In genomic region chr11:116434967-116435752, GRCm38 (mm10) we compare ENCODE assay signal across 8 mouse cellular contexts. TPM values are rescaled to one million over a fixed set of nuclear protein-coding genes. Genes with fewer than 3 reads are reported as not detected.
DNase-seq lines count a peak whose midpoint lies in the region; ATAC-seq and TF ChIP-seq lines count a peak whose summit lies in the region.
"Had no signal": no experiment of that assay in that cellular context is flagged by ENCODE, and none has a peak within 500 bp of the region (broad histone marks: within the 10 kb centered on the region; RNA-seq: fewer than 3 reads in every experiment).

No protein-coding gene starts in this region.

- peak overlapping the region; percentile 95 for H3K27ac ChIP-seq in forebrain, embryonic 15.5 days (replicated peaks)
- H3K27ac ChIP-seq in limb, embryonic 10.5 days: peak overlapping the region; percentile 98
- peak overlapping the region; percentile 90 for H3K27ac ChIP-seq in small intestine, adult 2 months (ENCODE audit: insufficient read depth, low read depth, low read length)

- ATAC-seq in forebrain, embryonic 15.5 days (replicated peaks): no peak
- ATAC-seq in monocyte, adult 5-6 weeks (replicated peaks; ENCODE audit: insufficient number of reproducible peaks, low FRiP score, low TSS enrichment, poor library complexity, severe bottlenecking): no peak

- 47% methylated on average over 12 of the region's 12 CpGs for WGBS in forebrain, embryonic 15.5 days
- WGBS in limb, embryonic 10.5 days: 58% methylated on average over 12 of the region's 12 CpGs
- 22% methylated on average over 12 of the region's 12 CpGs for whole genome bisulfite sequencing in small intestine, adult 2 months

- no peaks in the 10 kb centered on the region for H3K9me3 ChIP-seq in forebrain, embryonic 15.5 days
- no peaks in the 10 kb centered on the region for H3K9me3 ChIP-seq in limb, embryonic 10.5 days (replicated peaks)

- peak overlapping the region; percentile 84 for H3K4me2 ChIP-seq in forebrain, embryonic 15.5 days (replicated peaks)

- no peak for TF ChIP-seq POLR2A in small intestine, adult 2 months (IDR thresholded peaks at IDR 0.05; ENCODE audit: low read depth, low read length)

- H3K4me1 ChIP-seq in forebrain, embryonic 15.5 days: peaks cover 42% of the 10 kb centered on the region
- H3K4me1 ChIP-seq in limb, embryonic 10.5 days: peaks cover 45% of the 10 kb centered on the region
- peaks cover 35% of the 10 kb centered on the region for H3K4me1 ChIP-seq in small intestine, adult 2 months (ENCODE audit: control insufficient read depth, insufficient read depth, insufficient read length, low read length)

- peak overlapping the region; percentile 91 for H3K4me3 ChIP-seq in forebrain, embryonic 15.5 days
- H3K4me3 ChIP-seq in limb, embryonic 10.5 days: peak overlapping the region; percentile 99
- H3K4me3 ChIP-seq in small intestine, adult 2 months (ENCODE audit: low read depth, low read length): peak overlapping the region; percentile 90

- H3K36me3 ChIP-seq in forebrain, embryonic 15.5 days: peaks cover 17% of the 10 kb centered on the region; the same call in 1 of the 2 replicates
- peaks cover 45% of the 10 kb centered on the region for H3K36me3 ChIP-seq in limb, embryonic 10.5 days
- peaks cover 27% of the 10 kb centered on the region for H3K36me3 ChIP-seq in small intestine, adult 2 months (ENCODE audit: control insufficient read depth, insufficient read depth, low read length)

- no peaks in the 10 kb centered on the region for H3K27me3 ChIP-seq in forebrain, embryonic 15.5 days
- H3K27me3 ChIP-seq in limb, embryonic 10.5 days (ENCODE audit: low read depth, poor library complexity, severe bottlenecking): no peaks in the 10 kb centered on the region
- H3K27me3 ChIP-seq in small intestine, adult 2 months (ENCODE audit: control insufficient read depth, insufficient read depth, low read length): no peaks in the 10 kb centered on the region

- DNase-seq in thymus, postnatal 0 days (ENCODE audit: low spot score): peak; percentile 50
- DNase-seq in thymus, postnatal 25 days: no peak
- DNase-seq in limb, embryonic 10.5 days (ENCODE audit: low spot score): no peak
- no peak for DNase-seq in layer of hippocampus, postnatal 14 days (ENCODE audit: low spot score in 2 of 2)

- TF ChIP-seq CTCF in small intestine, adult 2 months (IDR thresholded peaks at IDR 0.05; ENCODE audit: extremely low read depth, insufficient read length, insufficient replicate concordance, low read depth, low read length): no peak

- peak overlapping the region; percentile 95 for H3K9ac ChIP-seq in forebrain, embryonic 15.5 days (replicated peaks)

RNA-seq across cellular contexts. Expression of gene Ubald2, which starts 1.3 kb away (rescaled TPM):
- polyA plus RNA-seq in thymus, postnatal 0 days (2015; fragmentation: Nextera tagmentation; extraction: Ambion mirVana): 81.9 and 82.9 TPM in 2 replicates
- polyA plus RNA-seq in forebrain, embryonic 15.5 days (2015; fragmentation: Nextera tagmentation; extraction: Ambion mirVana): 58.8 and 59.5 TPM in 2 replicates
- 44.1 and 51.8 TPM in 2 replicates for polyA plus RNA-seq in limb, embryonic 10.5 days (2016; fragmentation: Nextera tagmentation; extraction: Ambion mirVana)
- 192 and 574 TPM in 2 replicates for polyA plus RNA-seq in small intestine, adult 2 months (2012; rRNA removed)
- 10 to 100 TPM; 38.7 to 41.4 TPM for total RNA-seq in layer of hippocampus, postnatal 14 days (2021)
- total RNA-seq in monocyte, adult 5-6 weeks (2017): 55.7 to 125 TPM (median 100.0 TPM) in 3 replicates

RNA-seq across cellular contexts. Expression of gene Rnf157, which starts 22.3 kb away (rescaled TPM):
- polyA plus RNA-seq in thymus, postnatal 0 days (2015; fragmentation: Nextera tagmentation; extraction: Ambion mirVana): 52.3 and 56.7 TPM in 2 replicates
- 53.4 and 55.6 TPM in 2 replicates for polyA plus RNA-seq in forebrain, embryonic 15.5 days (2015; fragmentation: Nextera tagmentation; extraction: Ambion mirVana)
- polyA plus RNA-seq in limb, embryonic 10.5 days (2016; fragmentation: Nextera tagmentation; extraction: Ambion mirVana): 11.1 and 18.3 TPM in 2 replicates
- polyA plus RNA-seq in small intestine, adult 2 months (2012; rRNA removed): 1.4 and 2.3 TPM in 2 replicates
- total RNA-seq in layer of hippocampus, postnatal 14 days (2021): 100 to 1,000 TPM; 236 to 242 TPM
- 8.3 to 42.3 TPM (median 19.1 TPM) in 3 replicates for total RNA-seq in monocyte, adult 5-6 weeks (2017)

RNA-seq across cellular contexts. Expression of gene Qrich2, which starts 30.9 kb away (rescaled TPM):
- polyA plus RNA-seq in thymus, postnatal 0 days (2015; fragmentation: Nextera tagmentation; extraction: Ambion mirVana): 0.05 and 0.35 TPM in 2 replicates
- not detected in 2 replicates for polyA plus RNA-seq in forebrain, embryonic 15.5 days (2015; fragmentation: Nextera tagmentation; extraction: Ambion mirVana)
- polyA plus RNA-seq in limb, embryonic 10.5 days (2016; fragmentation: Nextera tagmentation; extraction: Ambion mirVana): 0.36 and 0.44 TPM in 2 replicates
- polyA plus RNA-seq in small intestine, adult 2 months (2012; rRNA removed): 0.01 and 0.13 TPM in 2 replicates
- under 1 TPM in 1 of 2 experiments, not detected in 1; 0.07 TPM for total RNA-seq in layer of hippocampus, postnatal 14 days (2021)
- total RNA-seq in monocyte, adult 5-6 weeks (2017): 0.85 to 0.95 TPM in 2 of 3 replicates, not detected in the other
- total RNA-seq: hematopoietic stem cell, adult 5-6 weeks had no signal

RNA-seq across cellular contexts. Expression of gene Prpsap1, which starts 58.8 kb away (rescaled TPM):
- polyA plus RNA-seq in thymus, postnatal 0 days (2015; fragmentation: Nextera tagmentation; extraction: Ambion mirVana): 90.9 and 96.6 TPM in 2 replicates
- 193 and 201 TPM in 2 replicates for polyA plus RNA-seq in forebrain, embryonic 15.5 days (2015; fragmentation: Nextera tagmentation; extraction: Ambion mirVana)
- 203 and 209 TPM in 2 replicates for polyA plus RNA-seq in limb, embryonic 10.5 days (2016; fragmentation: Nextera tagmentation; extraction: Ambion mirVana)
- polyA plus RNA-seq in small intestine, adult 2 months (2012; rRNA removed): 209 and 451 TPM in 2 replicates
- total RNA-seq in layer of hippocampus, postnatal 14 days (2021): 10 to 100 TPM; 86.1 to 90.6 TPM
- total RNA-seq in monocyte, adult 5-6 weeks (2017): 18.0 to 45.7 TPM (median 45.0 TPM) in 3 replicates
